Mouse (Mus musculus) heart, postnatal 10 days (tissue): ENCODE results near the gene Ranbp10. TPM values are rescaled to one million over a fixed set of nuclear protein-coding genes. Genes with fewer than 3 reads are reported as not detected.
"Not testable (repeated sequence)": the region's sequence is repeated elsewhere in the genome, so short reads cannot be mapped to it uniquely, and the experiment has no call there.

Experiments used
- DNase-seq, 2 experiments: peaks; one replicate each; pipeline ENCODE4 v3.0.0; 2021
- intact Hi-C: fragments of 180-260 bp; cut with DNase I; formaldehyde crosslinking; loops from one replicate; pipeline ENCODE4 v1.15.1; 2025
- total RNA-seq, 2 experiments: library from RNA; stranded (reverse); gene quantifications; 2 replicates each; pipeline ENCODE4 v1.2.3; 2021

Gene Ranbp10
- total RNA-seq, 2 experiments from 2014 or later, result 24.2 to 24.5 TPM

DNA sequence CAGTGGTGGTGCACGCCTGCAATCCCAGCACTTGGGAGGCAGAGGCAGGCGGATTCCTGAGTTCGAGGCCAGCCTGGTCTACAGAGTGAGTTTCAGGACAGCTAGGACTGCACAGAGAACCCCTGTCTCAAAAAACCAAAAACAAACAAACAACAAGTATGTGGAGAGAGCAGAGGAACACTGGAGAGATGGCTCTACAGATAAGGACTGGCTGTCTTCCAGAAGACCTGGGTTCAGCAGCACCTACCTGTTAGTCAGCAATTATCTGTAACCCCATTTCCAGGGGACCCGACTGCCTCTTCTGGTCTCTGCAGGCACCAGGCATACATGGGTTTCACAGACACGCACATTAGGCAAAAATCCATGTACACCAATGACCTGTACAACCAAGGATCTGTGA, 12.1 kb upstream of the Ranbp10 start:
- intact Hi-C loops, result no loop called here
- no peak for DNase-seq

DNA sequence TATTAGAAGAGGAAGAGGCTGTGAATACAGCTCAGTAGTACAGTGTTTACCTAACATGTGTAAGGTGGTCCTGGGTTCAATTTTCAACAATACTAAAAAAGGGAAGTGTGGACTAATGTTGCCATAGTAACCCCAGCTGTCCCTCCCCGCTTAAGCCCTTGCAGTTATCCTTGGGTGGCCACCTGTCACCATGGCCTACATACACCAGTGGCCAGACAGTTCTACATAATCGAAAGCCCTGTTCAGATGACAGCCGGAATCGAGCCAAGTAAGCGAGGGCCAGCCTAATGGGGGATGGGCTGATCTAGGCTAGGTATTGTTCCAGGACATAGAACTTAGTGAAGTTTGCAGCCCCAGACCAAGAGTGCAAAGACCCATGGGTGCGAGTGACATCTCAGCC, 9.8 kb upstream of the Ranbp10 start:
- DNase-seq, result no peak
- intact Hi-C loops, result no loop called here

DNA sequence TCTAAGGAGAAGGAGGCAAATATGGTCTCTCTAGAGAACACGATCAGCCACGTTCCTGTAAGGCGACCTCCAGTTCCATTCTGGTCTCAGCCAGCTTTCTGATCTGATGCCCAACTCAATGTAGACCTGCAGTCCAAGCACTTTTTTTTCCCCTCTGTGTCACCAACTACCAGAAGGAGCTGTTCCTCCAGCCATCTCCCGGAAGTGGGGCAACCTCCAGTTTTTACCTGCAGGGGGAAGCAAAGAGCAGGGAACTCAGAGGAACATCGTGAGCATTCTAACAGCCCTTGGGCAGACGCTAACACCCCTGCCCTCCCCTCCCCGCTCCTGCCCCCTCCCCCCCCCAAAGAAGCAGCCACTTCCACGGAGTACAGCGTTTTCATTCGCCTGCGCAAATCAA, 8.2 kb upstream of the Ranbp10 start:
- intact Hi-C loops, result loop anchor here (1.0 kb wide), 2 partner anchors 95 to 187 kb away; no protein-coding TSS in a partner anchor
- DNase-seq, result peak; percentile 77 to 86

DNA sequence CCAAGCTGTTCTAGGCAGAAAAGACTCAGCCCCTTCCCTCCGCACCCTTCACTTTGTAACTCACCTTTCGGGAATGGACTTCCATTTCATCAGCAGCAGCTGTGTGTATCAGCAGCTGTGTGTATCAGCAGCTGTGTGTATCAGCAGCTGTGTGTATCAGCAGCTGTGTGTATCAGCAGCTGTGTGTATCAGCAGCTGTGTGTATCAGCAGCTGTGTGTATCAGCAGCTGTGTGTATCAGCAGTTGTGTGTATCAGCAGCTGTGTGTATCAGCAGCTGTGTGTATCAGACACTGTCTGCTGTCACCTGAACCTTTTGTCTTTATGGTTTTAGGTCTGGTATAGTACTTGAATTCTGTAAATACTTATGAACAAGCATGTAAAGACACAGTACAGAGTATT, 6.6 kb upstream of the Ranbp10 start:
- DNase-seq, intact Hi-C loops: not testable (repeated sequence)

DNA sequence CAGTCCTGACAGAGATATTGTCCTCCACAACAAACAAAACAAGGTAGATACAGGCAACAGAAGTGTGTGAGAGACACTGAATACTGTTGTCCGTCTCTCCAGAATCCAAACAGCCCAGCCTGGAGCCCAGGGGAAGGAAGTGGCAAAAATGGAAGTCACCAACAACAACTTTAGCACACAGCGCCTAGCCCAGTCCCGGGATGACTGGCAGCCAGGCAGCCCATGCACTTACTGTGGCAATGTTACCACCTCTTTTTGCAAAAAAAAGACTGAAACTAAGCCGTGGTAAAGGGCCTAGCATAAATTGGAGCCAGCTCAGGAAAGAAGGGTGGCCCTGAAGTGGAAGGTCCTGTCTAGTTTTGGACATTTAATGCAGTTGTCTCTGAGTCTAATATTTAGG, 771 bp downstream of the Ranbp10 start:
- intact Hi-C loops, result no loop called here
- no peak for DNase-seq

DNA sequence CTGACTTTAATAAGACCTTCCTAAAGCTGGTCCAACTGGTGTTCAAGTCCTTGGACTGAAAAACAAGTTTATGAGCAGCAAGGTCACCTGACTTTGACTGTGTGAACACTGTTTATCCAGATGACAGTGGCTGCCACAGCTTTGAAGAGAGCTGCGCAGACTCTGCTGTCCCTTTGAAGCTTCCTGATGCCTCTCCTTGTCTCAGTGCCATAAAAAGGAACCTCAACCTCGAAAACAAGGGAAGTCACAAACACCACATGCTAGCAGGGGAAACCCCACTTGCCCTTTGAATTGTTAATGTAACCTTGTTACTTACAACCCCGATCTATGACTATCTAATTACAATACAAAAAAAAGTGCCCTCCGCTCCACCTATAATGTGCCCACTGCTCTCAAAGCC, 1.6 kb downstream of the Ranbp10 start:
- intact Hi-C loops, result no loop called here

DNA sequence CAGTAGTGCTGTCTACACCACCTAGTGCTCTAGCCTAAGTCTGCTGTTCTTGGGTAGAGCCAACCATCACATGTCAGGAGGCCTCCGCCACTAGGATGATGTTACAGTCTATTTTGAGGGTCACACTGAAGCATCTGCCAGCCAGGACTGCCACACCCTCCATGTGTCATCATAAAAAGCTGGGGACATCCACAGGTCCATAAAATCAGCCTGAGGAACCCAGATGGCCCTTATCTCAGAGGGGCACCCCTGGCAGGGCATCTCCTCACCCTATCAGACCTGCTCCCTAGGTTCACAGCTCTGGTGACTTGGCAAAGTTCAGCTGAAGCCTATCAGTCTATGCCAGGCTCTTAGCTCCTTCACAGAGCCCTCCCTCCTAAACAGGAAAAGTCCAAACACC, 6.2 kb downstream of the Ranbp10 start:
- intact Hi-C loops, result no loop called here
- peak; percentile 49 to 61 for DNase-seq

More for the DNA sequence above, 1.6 kb downstream of the Ranbp10 start:
- no peak for DNase-seq

DNA sequence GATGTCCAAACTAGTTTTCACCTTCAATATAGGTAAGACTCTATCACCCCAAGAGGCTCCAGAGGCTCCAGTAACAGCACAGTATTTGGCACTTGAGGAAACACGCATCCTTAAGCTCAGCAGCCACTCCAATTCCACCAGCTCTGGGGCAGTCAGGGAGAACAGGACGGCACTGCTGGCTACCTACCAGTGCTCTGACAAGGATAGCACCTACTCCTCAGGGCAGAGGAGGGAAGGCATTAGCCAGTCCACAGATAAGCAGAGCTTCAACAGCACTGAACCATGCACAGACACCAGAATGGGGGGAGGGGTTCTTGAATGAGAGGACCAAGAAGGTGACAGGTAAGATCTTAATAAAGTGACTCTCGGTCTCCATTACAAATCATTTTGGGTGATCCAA, 7.5 kb downstream of the Ranbp10 start:
- no peak for DNase-seq
- intact Hi-C loops, result no loop called here

DNA sequence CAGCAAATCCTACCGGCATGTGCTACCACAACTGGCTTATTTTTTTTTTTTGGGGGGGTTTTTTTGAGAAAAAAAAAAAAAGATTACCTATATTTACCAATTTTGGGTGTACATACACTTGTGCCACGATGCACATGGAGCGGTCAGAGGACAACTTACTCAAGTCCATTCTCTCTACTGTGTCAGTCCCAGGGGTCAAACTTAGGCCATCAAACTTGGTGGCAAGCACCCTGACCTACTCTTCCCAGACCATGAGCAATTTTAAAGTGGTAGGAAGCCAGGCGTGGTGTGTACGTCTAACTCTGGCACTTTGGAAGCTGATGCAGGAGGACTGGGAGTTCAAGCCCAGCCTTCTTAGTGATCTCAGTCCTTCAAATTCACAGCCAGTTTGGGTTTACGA, 13.9 kb downstream of the Ranbp10 start:
- intact Hi-C loops, result no loop called here

DNA sequence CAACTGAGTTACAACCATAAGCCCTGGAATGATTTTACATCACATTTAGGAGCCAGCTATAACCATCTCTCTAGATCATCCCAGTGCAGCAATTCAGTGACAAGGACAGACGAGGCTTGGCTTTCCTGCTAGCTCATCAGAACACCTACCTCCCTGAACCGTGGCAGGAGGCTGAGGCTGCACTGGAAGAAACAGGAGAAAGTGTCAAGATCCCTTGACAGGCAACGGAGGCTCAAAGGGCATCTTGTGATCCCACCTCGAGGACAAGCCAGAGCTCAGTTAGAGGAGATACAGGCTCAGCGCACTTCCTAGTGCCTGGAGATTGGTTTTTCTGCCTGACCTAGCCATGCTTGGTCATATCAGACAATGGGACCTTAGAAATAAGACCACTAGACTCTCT, 14.6 kb downstream of the Ranbp10 start:
- no peak for DNase-seq
- intact Hi-C loops, result no loop called here

More for the DNA sequence above, 13.9 kb downstream of the Ranbp10 start:
- DNase-seq, result no peak

DNA sequence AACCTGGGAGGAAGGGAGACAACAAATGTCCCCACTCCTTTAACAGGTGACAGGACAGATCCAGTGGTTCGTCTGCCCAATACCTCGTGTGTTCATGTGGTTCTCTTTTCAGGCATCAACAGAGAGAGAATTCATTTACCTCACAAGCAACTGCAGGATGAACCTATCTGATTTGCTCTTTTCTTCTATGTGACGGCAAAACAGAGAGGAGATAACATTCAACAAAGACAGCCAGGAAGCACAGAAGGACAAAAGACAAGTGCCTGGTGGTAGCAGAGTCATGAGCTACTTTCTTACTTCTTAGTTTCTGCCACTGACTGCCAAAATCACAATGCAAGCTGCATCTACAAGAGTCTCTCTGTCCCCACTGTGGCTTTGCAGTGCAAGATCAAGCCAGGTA, 15.6 kb downstream of the Ranbp10 start:
- intact Hi-C loops, result no loop called here
- DNase-seq, result no peak

DNA sequence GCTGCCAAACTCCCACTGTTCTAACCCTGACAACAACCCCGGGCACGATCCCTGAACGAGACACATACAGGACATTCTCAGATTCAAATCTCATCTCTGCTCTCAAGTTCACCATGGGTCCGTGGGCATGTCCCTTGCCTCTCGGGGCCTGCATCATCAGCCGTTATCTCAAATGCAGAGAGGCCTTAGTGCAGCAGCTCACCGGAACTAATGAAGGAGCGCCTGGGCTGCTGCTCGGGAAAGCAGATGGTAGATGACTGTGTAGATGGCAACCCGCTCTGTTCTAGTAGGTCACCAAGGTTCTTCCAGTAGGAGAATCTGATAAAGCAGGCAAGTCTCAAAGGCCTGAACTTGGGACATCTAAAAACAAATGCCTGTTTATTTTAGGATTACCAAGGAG, 16.1 kb downstream of the Ranbp10 start:
- DNase-seq, result no peak
- intact Hi-C loops, result no loop called here

DNA sequence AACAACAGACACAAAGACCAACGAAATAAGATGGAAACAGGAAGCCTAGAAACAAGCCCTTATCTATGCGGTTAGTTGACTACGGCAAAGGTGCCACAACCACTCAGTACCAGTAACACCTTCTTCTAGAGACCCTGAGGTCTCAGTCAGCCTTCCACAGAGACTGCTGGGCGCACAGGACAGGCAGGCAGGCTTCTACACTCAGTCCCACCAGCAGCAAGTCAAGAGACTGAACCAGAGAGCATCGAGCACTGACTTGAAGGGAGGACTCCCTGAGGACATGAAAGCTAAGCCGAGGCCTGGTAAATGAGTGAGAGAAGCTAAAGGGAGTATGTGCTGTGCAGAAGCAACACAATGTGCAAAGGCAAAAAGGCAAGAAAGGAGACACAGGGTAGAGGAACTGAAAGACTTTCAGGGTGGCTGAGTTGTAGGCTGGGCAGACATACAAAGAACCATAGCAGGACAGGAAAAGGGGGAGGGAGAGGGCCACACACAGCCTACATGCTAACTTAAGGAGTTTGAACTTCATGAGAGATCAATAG, 16.8 kb downstream of the Ranbp10 start:
- DNase-seq, result no peak
- intact Hi-C loops, result no loop called here

DNA sequence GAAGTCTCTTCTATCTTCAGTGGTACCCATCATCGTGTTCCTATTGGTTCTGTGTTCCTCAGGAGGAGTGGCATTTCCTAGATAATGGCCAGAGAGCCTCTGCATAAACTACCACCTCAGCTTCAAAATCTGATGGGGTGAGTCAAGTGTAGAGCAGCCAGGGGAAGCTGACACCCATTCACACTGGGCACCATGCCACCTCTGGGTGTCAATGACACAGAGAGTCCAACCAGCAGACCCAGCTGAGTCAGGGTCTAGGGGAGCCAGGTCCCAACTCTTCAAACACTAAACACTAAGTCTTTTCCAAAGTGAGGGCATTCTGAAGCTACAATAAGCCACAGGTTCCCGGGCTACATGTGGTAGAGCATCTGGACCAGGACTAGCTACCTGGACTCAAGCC, 18.7 kb downstream of the Ranbp10 start:
- peak; percentile 37 to 39 for DNase-seq
- intact Hi-C loops, result no loop called here

DNA sequence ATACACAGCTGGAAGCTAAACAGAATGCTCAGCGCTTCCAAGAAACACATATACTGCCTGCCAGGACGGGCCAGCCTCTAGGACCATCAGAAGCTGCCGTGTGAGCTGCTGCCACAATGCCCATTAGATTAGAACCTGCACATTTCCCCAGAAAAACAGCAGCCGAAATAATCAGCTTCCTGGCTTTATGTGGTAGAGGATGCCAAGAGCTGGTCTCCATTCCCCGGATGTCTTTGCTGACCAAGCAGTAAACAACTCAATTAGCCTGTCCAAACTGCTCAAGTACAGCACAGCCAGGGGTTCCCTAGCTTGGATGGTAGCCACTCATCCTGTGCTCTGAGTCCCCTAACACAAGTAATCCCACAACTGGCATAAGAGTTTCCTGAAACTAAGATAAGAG, 19.4 kb downstream of the Ranbp10 start:
- DNase-seq, result no peak
- intact Hi-C loops, result no loop called here

DNA sequence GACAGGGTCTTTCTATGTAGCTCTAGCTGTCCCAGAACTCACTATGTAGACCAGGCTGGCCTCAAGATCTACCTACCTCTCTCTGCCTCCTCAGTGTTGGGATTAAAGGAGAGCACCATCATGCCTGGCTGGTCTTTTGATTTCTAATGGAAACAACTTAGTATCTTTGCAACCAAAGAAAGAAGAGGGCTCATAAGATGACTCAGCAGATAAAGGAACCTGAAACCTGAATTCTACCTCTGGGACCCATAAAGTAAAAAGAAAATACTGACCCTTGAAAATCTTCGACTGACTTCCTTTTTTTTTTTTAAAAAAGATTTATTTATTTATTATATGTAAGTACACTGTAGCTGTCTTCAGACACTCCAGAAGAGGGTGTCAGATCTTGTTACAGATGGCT, 21.2 kb downstream of the Ranbp10 start:
- intact Hi-C loops, result no loop called here

DNA sequence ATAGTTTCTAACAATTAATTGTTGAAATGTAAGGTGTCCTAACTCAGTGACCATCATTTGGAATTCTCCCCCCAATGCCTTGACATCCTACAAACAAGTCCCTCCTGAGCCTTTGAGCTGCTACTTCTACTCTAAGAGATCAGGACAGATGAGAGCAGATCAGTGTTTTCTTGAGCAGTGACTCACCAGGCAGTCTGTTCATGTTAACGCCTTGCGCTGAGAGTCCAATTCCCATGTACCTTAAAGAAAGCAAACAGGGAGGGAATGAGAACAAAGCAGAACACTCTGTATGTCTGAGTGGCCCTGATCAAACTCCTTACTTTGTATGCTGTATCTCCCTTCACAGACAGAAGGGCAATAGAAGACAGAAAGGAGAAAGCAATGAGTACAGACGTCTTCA, 21.8 kb downstream of the Ranbp10 start:
- no peak for DNase-seq
- intact Hi-C loops, result no loop called here

More for the DNA sequence above, 21.2 kb downstream of the Ranbp10 start:
- no peak for DNase-seq

DNA sequence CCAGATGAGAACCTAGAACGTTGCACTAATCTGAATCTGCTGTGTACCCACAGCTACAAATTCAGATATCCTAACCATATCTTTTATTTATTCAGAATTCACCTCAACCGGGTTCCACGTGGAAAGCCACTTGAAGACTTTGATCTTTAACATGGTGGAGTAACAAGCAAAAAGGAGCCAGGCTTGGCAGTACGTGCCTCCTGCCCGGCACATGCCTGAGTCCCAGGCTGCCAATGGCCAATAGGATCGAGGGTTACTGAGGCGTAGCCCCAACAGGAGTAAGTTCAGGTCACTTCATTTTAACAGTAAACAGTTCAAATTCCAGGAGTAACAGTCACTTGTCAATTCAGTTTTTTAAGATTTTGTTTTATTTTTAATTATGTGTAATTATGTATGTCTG, 22.4 kb downstream of the Ranbp10 start:
- no peak for DNase-seq
- intact Hi-C loops, result no loop called here

DNA sequence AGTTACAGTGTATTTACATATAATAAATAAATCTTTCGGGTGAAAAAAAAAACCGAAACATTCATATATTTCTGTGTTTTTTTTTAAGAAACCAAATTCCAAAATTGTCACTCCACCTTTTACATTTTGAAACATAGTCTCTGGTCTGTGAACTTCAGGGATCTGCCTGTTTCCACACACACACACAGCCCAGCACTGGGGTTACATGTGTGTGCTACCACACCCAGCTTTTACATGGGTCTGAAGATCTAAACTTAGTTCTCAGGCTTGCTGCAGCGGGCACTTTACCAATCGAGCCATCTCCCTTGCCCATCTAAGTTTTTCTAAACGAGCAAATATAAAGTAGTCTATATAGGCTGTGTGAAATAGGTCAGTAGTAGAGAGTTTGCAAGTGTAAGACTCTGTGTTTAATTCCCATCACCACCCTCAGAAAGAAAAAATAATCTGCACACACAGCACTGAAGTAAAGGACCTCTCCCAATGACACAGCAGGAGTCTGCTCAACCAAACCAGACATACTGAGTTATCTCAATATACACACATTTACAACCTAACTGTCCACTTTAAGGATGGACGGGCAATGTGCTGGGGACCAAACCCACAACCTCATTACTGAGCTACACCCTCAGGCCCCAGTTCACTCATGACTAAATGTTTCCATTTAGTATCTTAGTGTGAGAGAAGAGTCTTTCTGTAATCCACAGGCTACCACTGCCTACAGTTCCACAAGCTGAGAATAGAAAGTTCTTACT, 25.8 kb downstream of the Ranbp10 start:
- no peak for DNase-seq
- intact Hi-C loops, result no loop called here

DNA sequence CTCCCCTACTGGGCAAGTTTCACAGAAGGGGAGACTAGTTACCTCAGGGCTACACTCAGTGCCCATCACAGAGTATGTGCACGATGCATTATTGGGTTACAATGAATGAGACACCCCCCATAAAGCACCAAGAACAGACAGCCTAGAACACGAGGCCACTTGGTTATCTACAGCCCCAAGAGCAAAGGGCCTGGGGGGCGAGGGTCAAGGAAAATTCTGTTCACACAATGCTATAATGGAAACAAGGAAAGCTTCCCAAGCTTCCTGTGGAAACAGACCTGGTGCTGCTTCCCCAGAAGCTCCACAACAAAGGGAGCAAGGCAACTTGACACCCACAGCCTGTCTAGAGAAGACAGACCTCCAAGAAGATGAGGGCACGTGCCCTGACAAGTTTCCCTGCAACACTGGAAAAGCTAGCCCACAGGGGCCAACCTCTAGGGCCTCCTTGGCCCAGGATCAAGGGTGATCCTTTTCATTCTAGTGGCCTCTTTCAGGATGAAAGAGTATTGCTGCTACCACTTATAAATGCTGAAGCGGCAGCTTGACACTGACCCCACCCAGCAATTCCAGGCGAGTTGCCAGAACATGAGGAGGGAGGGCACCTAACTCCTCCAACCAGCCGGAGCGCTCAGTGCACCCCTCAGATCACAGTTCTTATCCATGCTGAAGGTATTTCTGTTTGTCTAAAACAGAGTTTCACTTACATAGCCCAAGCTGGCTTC, 27.9 kb downstream of the Ranbp10 start:
- DNase-seq, result peak; percentile 88 to 89
- intact Hi-C loops, result no loop called here

DNA sequence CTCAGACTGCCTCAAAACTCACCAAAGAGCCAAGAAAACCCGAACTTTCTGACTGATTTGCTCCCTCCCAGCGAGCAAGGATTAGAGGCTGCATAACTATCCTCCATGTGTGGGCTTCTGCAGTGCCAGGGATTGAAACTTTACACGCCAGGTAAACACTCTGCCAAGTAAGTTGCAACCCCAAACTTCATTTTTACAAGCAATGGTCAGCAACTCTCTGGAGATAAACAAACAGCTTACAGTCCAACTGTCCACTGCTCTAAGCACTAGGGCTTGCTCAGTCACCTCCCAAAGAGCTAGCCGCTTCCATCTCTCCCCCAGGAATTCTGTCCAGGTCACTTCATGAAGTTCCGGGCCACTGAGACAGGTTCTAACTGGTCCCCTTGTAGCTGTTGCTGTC, 28.7 kb downstream of the Ranbp10 start:
- DNase-seq, result no peak
- intact Hi-C loops, result no loop called here

DNA sequence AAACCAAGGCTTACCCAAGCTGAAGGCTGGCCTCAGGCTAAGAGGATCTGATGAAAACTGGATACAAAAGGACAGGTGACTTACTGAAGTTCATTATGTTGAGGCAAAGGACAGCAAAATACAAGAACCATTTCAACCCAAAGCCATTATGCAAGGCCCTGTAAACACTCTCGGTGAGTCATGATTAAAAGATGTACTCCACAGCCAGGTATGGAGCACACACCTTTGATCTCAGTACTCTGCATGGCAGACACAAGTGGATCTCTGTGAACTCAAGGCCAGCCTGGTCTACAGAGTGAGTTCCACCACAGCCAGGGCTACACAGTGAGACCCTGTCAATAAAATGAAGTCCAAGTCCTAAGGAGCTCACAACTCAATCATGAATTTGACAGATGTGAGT, 31.4 kb downstream of the Ranbp10 start:
- no peak for DNase-seq
- intact Hi-C loops, result no loop called here
